Mouse (Mus musculus) kidney, postnatal 0 days (tissue): ENCODE data around the gene Chil1. TPM values are rescaled to one million over a fixed set of nuclear protein-coding genes. Genes with fewer than 3 reads are reported as not detected.
A peak's percentile ranks its signal among the peaks of the same experiment; 100 is the strongest.

Source experiments
- ATAC-seq: fragments of 200-750 bp; cut with Nextera tagmentation; replicated peaks from 2 replicates; pipeline ENCODE4 v1.8.0; 2017; ENCODE audit warnings: low read depth, moderate number of reproducible peaks, moderate TSS enrichment, moderate library complexity; ENCODE audit not compliant: low FRiP score
- DNase-seq: peaks from one replicate; pipeline ENCODE4 v3.0.0-alpha.2; 2016; ENCODE audit warnings: low spot score
- H3K27ac ChIP-seq: fragments of 300-500 bp; sonication (generic); 2 replicates; pipeline ENCODE4 v1.5.1; 2014; ENCODE audit warnings: mild to moderate bottlenecking
- H3K27me3 ChIP-seq: fragments of 300-500 bp; sonication (generic); 2 replicates; pipeline ENCODE4 v1.6.1; 2014; ENCODE audit warnings: low read length, mixed read lengths; ENCODE audit not compliant: insufficient read depth
- H3K36me3 ChIP-seq: fragments of 300-500 bp; sonication (generic); 2 replicates; pipeline ENCODE4 v1.6.1; 2014; ENCODE audit warnings: low read length, mixed read lengths; ENCODE audit not compliant: insufficient read depth
- H3K4me1 ChIP-seq: fragments of 300-500 bp; sonication (generic); replicated peaks from 2 replicates; pipeline ENCODE4 v1.6.1; 2014; ENCODE audit warnings: antibody characterized with exemption, low read length, mixed read lengths; ENCODE audit not compliant: insufficient read depth
- H3K4me2 ChIP-seq: fragments of 300-500 bp; sonication (generic); 2 replicates; pipeline ENCODE4 v1.6.1; 2014; ENCODE audit warnings: mild to moderate bottlenecking, low read length, moderate library complexity, mixed read lengths
- H3K4me3 ChIP-seq: fragments of 300-500 bp; sonication (generic); replicated peaks from 2 replicates; pipeline ENCODE4 v1.5.1; 2014; ENCODE audit warnings: low read depth, low read length
- H3K9ac ChIP-seq: fragments of 300-500 bp; sonication (generic); 2 replicates; pipeline ENCODE4 v1.6.1; 2014; ENCODE audit warnings: low read depth, low read length
- H3K9me3 ChIP-seq: fragments of 300-500 bp; sonication (generic); replicated peaks from 2 replicates; pipeline ENCODE4 v1.6.1; 2016; ENCODE audit warnings: low read length, inconsistent platforms, mixed read lengths
- CTCF ChIP-seq: IDR thresholded peaks from 2 replicates; pipeline ENCODE4 v1.5.1; 2016; ENCODE audit warnings: antibody characterized with exemption, low read depth, mild to moderate bottlenecking, moderate library complexity
- WGBS: fragments of 180-500 bp; shearing (Covaris S2); extraction: QIAGEN DNeasy Blood & Tissue Kit; methylation state at CpG from one replicate; pipeline ENCODE4 v1.1.7; 2014; 5-methylcytosine and 5-hydroxymethylcytosine counted together
- polyA plus RNA-seq: library from polyadenylated mRNA; unstranded; fragments of >200 nt; fragmentation: Nextera tagmentation; extraction: Ambion mirVana; gene quantifications from 2 replicates; pipeline ENCODE4 v1.2.1, GENCODE M21; 2015

The Chil1 gene
- polyA plus RNA-seq, 1 experiment from 2014 or later: 2.4 TPM

DNA sequence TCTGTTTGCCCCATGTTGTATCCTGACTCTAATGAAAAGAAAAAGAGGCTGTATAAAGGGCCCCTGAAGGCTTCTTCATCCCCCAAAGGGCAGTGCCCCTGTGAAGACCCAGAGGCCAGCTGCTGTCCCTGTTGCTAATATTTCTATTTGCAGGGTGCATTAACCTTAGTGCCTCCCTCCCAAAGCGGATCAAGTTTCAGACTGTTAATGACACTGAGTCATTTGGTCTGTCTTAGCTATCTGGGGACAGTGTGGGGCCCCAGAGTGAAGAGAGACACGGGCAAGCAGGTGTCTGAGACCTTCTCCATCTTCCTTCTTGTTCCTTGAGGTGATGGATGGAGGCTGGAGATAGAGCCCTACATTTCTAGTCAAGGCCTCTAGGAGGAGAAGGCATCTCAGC is 13.1 kb downstream of the Chil1 start:
- Histone ChIP-seq H3K4me3 (no peak overlapping the region), H3K9ac (no peak overlapping the region), H3K27ac (no peak overlapping the region), H3K4me2 (no peak overlapping the region), H3K27me3 (no peaks in the 10 kb centered on the region), H3K36me3 (no peaks in the 10 kb centered on the region), H3K9me3 (no peaks in the 10 kb centered on the region), H3K4me1 (peaks cover 10% of the 10 kb centered on the region; the same call in 1 of the 2 replicates)
- no peak for TF ChIP-seq CTCF
- 20% methylated on average over 2 of the region's 2 CpGs for WGBS
- peak; percentile 41 for DNase-seq
- ATAC-seq: no peak

DNA sequence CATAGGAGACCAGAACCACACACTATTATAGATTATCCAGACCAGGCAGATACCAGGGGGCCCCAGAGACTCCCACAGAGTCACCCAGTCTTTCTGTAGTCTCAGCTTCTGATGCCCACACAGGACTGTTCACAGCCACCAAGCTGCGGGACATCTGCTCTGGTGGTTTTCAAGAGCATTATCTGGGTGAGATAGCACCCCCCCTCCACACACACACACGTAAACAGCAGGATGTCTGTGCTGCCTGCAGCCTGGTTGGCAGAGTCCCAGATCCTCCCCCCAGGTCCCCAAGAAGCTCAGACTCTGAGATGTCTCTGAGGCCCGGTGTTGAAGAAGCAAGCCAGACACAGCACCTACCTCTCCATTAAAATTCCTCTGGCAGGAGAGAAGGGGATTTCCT is 13.6 kb downstream of the Chil1 start:
- Histone ChIP-seq H3K9ac (no peak overlapping the region), H3K4me1 (peaks cover 10% of the 10 kb centered on the region; the same call in 1 of the 2 replicates), H3K4me2 (no peak overlapping the region), H3K27ac (peak overlapping the region; percentile 42; the same call in 1 of the 2 replicates), H3K4me3 (no peak overlapping the region), H3K36me3 (no peaks in the 10 kb centered on the region), H3K9me3 (no peaks in the 10 kb centered on the region), H3K27me3 (no peaks in the 10 kb centered on the region)
- ATAC-seq (no peak), DNase-seq (no peak)
- WGBS: 43% methylated on average over 3 of the region's 3 CpGs
- TF ChIP-seq CTCF: no peak

DNA sequence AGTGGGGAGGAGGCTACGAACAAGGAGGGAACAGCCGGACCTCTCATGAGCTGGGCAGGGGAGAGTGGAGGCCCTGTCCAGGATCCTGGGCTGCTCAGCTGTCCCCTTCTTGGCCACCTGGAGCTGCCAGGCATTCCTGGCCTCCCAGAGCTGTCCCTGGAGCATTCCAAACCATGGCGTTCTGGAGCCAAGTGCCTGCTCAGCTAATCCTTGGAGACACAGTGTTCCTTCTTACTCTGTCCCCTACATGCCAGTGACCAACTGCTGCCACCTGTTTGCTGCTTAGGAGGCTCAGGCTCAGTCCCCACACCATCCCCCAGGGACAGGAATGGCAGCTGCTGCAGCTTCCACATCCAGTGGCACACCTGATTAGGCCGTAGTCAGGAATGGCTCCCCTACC is 14.0 kb downstream of the Chil1 start:
- 47% methylated on average over 4 of the region's 4 CpGs for WGBS
- DNase-seq (no peak), ATAC-seq (0 out of 2 replicates have a peak, but pooled peaks have one; percentile 31)
- TF ChIP-seq CTCF: no peak
- Histone ChIP-seq H3K27me3 (no peaks in the 10 kb centered on the region), H3K9me3 (no peaks in the 10 kb centered on the region), H3K4me1 (peaks cover 10% of the 10 kb centered on the region; the same call in 1 of the 2 replicates), H3K4me2 (no peak overlapping the region), H3K9ac (no peak overlapping the region), H3K27ac (peak overlapping the region; percentile 42; the same call in 1 of the 2 replicates), H3K4me3 (no peak overlapping the region), H3K36me3 (no peaks in the 10 kb centered on the region)

DNA sequence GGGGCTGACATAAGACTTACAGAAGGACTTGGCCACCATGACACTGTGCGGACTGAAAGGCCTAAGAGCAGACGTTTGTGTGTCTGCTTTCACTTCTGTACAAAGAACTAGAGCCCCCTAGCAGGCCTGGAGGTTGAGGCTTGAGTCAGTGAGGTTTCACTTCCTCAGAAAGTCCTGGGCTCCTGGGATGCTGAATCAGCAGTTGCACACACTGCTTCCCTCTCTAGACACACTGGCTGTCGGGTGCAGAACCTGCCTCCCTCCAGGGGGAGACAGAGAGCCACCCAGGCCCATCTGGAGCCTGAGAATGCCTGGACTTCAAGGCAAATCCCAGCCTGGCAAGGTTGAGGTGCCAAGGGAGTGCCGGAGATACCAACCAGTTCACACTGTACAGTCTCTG is 14.4 kb downstream of the Chil1 start:
- H3K9ac ChIP-seq: no peak overlapping the region
- no peak for ATAC-seq
- H3K4me3 ChIP-seq: no peak overlapping the region
- TF ChIP-seq CTCF: peak; percentile 74
- DNase-seq: peak; percentile 50
- no peaks in the 10 kb centered on the region for H3K27me3 ChIP-seq
- 0 out of 2 replicates have a peak overlapping the region, but pooled peaks have one; percentile 42 for H3K27ac ChIP-seq
- whole genome bisulfite sequencing: 59% methylated on average over 4 of the region's 4 CpGs
- no peaks in the 10 kb centered on the region for H3K36me3 ChIP-seq
- no peaks in the 10 kb centered on the region for H3K9me3 ChIP-seq
- H3K4me1 ChIP-seq: peaks cover 10% of the 10 kb centered on the region; the same call in 1 of the 2 replicates
- H3K4me2 ChIP-seq: no peak overlapping the region

DNA sequence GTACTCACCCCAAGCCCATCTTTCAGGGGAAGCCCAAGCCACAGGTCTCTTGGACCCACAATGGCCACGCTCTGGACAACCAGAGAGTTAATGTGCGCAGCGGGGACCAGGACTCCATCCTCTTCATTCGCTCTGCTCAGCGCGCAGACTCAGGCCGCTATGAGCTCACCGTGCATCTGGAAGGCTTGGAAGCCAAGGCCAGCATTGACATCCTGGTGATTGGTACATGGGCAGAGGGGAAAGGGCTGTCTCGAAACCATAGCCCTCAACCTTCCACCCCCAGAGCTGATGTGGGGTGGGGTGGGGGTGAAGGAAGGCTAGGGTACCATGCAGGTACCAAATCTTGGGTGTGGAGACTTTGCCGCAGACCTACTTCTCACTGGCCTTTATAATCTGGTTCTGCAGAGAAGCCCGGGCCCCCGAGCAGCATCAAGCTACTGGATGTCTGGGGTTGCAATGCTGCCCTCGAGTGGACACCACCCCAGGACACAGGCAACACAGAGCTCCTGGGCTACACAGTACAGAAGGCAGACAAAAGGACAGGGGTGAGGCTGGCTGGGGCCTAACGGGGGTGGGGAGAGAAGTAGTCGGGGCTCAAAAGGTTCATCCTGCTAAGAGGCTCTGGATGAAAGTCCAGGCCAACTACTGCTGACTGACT is 15.5 kb downstream of the Chil1 start:
- H3K36me3 ChIP-seq: no peaks in the 10 kb centered on the region
- no peaks in the 10 kb centered on the region for H3K9me3 ChIP-seq
- no peak overlapping the region for H3K9ac ChIP-seq
- peak; percentile 35; the same call in 1 of the 2 replicates for TF ChIP-seq CTCF
- peaks cover 10% of the 10 kb centered on the region; the same call in 1 of the 2 replicates for H3K4me1 ChIP-seq
- no peak for ATAC-seq
- no peak for DNase-seq
- no peak overlapping the region for H3K4me3 ChIP-seq
- no peak overlapping the region for H3K4me2 ChIP-seq
- 82% methylated on average over 15 of the region's 15 CpGs for WGBS
- no peaks in the 10 kb centered on the region for H3K27me3 ChIP-seq
- H3K27ac ChIP-seq: no peak overlapping the region

DNA sequence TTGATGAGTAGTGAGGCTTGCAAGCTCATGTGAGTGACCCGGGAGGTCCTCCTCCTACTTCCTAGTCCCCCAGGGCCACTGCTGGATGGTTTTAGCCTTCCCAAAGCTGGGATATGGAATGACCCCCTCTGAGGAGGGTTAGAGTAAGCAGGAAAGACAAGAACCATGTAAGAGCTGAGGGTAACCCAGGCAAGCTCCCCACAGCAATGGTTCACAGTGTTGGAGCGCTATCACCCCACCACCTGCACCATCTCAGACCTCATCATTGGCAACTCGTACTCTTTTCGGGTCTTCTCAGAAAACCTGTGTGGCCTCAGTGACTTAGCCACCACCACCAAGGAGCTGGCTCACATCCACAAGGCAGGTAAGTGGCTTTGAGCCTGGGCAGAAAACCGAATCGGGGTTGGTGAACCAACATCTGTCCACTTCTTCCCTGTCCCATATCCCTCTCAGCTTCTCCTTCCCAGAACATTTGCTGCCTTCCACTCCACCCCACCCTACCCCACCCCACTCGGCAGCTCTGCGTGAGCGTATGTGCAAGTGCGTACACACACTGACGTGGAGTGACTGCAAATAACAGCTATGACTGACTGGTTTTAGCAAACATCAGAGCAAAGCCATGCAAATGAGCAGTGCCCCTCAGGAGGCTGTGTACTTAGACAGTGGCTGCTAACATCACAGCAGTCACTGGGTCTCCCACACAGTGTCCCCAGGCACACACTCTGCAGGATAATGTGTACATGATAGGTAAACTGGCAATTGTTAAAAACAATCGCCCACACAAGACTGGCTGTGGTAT is 16.4 kb downstream of the Chil1 start:
- no peak for DNase-seq
- H3K27me3 ChIP-seq: no peaks in the 10 kb centered on the region
- no peak overlapping the region for H3K4me3 ChIP-seq
- no peak overlapping the region for H3K4me2 ChIP-seq
- ATAC-seq: no peak
- H3K9me3 ChIP-seq: no peaks in the 10 kb centered on the region
- WGBS: 82% methylated on average over 12 of the region's 12 CpGs
- peaks cover 10% of the 10 kb centered on the region; the same call in 1 of the 2 replicates for H3K4me1 ChIP-seq
- H3K36me3 ChIP-seq: no peaks in the 10 kb centered on the region
- no peak for TF ChIP-seq CTCF
- H3K9ac ChIP-seq: no peak overlapping the region
- no peak overlapping the region for H3K27ac ChIP-seq
